Mouse (Mus musculus): Measurements from ENCODE around the gene Dbn1. TPM values are rescaled to one million over a fixed set of nuclear protein-coding genes. Genes with fewer than 3 reads are reported as not detected.

Gene Dbn1
- polyA plus RNA-seq, 1 experiment from 2014 or later, result 292 TPM

Small RNA genes lying within 50 kb of the gene (microRNA-seq; reads per million reads assigned to microRNA genes)
- gene Mir6943 (1.7 reads per million), gene Mir6944 (84.5 reads per million, percentile 51 among the genes with 10 or more reads in this experiment), gene Mir6945 (2.5 reads per million, percentile 9 among the genes with 10 or more reads in this experiment)

Other genes with a start within 250 kb of the Dbn1 start
- gene Prelid1, start 167.6 kb downstream of the Dbn1 start, polyA plus RNA-seq (2014; fragmentation: Nextera tagmentation; extraction: Ambion mirVana), result 404 and 434 TPM in 2 replicates
- 87.9 and 88.0 TPM in 2 replicates for gene Rab24, start 166.2 kb downstream of the Dbn1 start, polyA plus RNA-seq (2014; fragmentation: Nextera tagmentation; extraction: Ambion mirVana)
- gene Mxd3, start 158.3 kb downstream of the Dbn1 start, polyA plus RNA-seq (2014; fragmentation: Nextera tagmentation; extraction: Ambion mirVana), result 26.9 and 30.6 TPM in 2 replicates
- 75.3 and 82.5 TPM in 2 replicates for gene Lman2, start 125.3 kb downstream of the Dbn1 start, polyA plus RNA-seq (2014; fragmentation: Nextera tagmentation; extraction: Ambion mirVana)
- gene Rgs14, start 118.4 kb downstream of the Dbn1 start, polyA plus RNA-seq (2014; fragmentation: Nextera tagmentation; extraction: Ambion mirVana), result 0.37 and 0.72 TPM in 2 replicates
- gene Slc34a1, start 89.9 kb downstream of the Dbn1 start, polyA plus RNA-seq (2014; fragmentation: Nextera tagmentation; extraction: Ambion mirVana), result not detected in 2 replicates
- gene Pfn3, start 72.9 kb downstream of the Dbn1 start, polyA plus RNA-seq (2014; fragmentation: Nextera tagmentation; extraction: Ambion mirVana), result not detected in 2 replicates
- 0.14 TPM in 1 of 2 replicates, not detected in the other for gene F12, start 61.3 kb downstream of the Dbn1 start, polyA plus RNA-seq (2014; fragmentation: Nextera tagmentation; extraction: Ambion mirVana)
- gene Grk6, start 43.0 kb downstream of the Dbn1 start, polyA plus RNA-seq (2014; fragmentation: Nextera tagmentation; extraction: Ambion mirVana), result 42.0 and 52.3 TPM in 2 replicates
- gene Prr7, start 23.8 kb downstream of the Dbn1 start, polyA plus RNA-seq (2014; fragmentation: Nextera tagmentation; extraction: Ambion mirVana), result 2.8 and 3.0 TPM in 2 replicates
- 129 and 140 TPM in 2 replicates for gene Pdlim7, start 25.6 kb upstream of the Dbn1 start, polyA plus RNA-seq (2014; fragmentation: Nextera tagmentation; extraction: Ambion mirVana)
- 1.9 TPM in 2 replicates for gene Dok3, start 41.2 kb upstream of the Dbn1 start, polyA plus RNA-seq (2014; fragmentation: Nextera tagmentation; extraction: Ambion mirVana)
- gene Ddx41, start 48.5 kb upstream of the Dbn1 start, polyA plus RNA-seq (2014; fragmentation: Nextera tagmentation; extraction: Ambion mirVana), result 66.7 and 73.8 TPM in 2 replicates
- gene Fam193b, start 83.0 kb upstream of the Dbn1 start, polyA plus RNA-seq (2014; fragmentation: Nextera tagmentation; extraction: Ambion mirVana), result 39.9 and 40.8 TPM in 2 replicates
- gene Tmed9, start 85.6 kb upstream of the Dbn1 start, polyA plus RNA-seq (2014; fragmentation: Nextera tagmentation; extraction: Ambion mirVana), result 50.0 and 50.8 TPM in 2 replicates
- gene B4galt7, start 111.8 kb upstream of the Dbn1 start, polyA plus RNA-seq (2014; fragmentation: Nextera tagmentation; extraction: Ambion mirVana), result 16.0 and 21.4 TPM in 2 replicates
- gene Caml, start 134.9 kb upstream of the Dbn1 start, polyA plus RNA-seq (2014; fragmentation: Nextera tagmentation; extraction: Ambion mirVana), result 63.7 and 71.6 TPM in 2 replicates
- gene Ddx46, start 146.9 kb upstream of the Dbn1 start, polyA plus RNA-seq (2014; fragmentation: Nextera tagmentation; extraction: Ambion mirVana), result 48.4 and 63.1 TPM in 2 replicates
- gene B230219D22Rik, start 205.0 kb upstream of the Dbn1 start, polyA plus RNA-seq (2014; fragmentation: Nextera tagmentation; extraction: Ambion mirVana), result 66.0 and 72.3 TPM in 2 replicates
- 91.4 and 101 TPM in 2 replicates for gene Txndc15, start 226.5 kb upstream of the Dbn1 start, polyA plus RNA-seq (2014; fragmentation: Nextera tagmentation; extraction: Ambion mirVana)
- gene Pcbd2, start 239.3 kb upstream of the Dbn1 start, polyA plus RNA-seq (2014; fragmentation: Nextera tagmentation; extraction: Ambion mirVana), result 30.4 and 34.9 TPM in 2 replicates

All from midbrain, embryonic 11.5 days (tissue).